Mouse (Mus musculus): ENCODE measurements around the gene Evi5. TPM values are rescaled to one million over a fixed set of nuclear protein-coding genes. Genes with fewer than 3 reads are reported as not detected.

Gene Evi5
- 4.2 TPM for polyA plus RNA-seq (2017; shearing (Covaris generic))

DNA sequence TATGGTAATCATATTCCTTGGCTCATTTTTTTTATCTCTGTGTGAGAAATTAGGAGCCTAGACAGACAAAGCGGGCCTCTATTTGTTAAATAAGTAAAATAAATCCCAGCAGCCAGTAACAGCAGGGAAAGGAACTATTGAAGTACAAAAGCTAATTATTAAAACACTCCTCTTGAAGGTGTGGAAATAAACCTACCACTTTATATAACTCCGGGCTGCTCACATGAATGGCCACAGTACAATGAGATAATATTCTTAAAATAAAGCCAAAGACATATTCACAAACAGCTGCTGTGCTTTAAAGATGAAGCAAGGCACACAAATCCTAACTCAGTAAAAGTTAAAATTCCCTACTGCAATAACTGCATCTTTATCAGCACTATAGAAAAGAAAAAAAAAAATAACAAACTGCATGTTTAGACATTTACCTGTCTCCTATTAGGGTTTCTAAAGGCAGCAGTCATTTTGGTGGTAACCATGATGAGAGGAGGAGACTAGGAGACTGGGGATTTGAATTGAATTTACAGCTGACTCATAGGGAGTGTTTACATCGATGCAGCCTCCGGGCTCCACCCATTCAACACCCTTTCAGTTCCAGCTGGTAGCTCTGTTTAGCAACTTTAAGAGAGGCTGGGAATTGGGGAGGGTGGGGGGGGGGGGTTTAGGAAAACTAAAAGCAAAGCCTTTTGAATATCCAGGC, at the start of gene Evi5:
Evi5 (minus strand) TSS at position 547 of the 700 bp plus-strand sequence.

DNA sequence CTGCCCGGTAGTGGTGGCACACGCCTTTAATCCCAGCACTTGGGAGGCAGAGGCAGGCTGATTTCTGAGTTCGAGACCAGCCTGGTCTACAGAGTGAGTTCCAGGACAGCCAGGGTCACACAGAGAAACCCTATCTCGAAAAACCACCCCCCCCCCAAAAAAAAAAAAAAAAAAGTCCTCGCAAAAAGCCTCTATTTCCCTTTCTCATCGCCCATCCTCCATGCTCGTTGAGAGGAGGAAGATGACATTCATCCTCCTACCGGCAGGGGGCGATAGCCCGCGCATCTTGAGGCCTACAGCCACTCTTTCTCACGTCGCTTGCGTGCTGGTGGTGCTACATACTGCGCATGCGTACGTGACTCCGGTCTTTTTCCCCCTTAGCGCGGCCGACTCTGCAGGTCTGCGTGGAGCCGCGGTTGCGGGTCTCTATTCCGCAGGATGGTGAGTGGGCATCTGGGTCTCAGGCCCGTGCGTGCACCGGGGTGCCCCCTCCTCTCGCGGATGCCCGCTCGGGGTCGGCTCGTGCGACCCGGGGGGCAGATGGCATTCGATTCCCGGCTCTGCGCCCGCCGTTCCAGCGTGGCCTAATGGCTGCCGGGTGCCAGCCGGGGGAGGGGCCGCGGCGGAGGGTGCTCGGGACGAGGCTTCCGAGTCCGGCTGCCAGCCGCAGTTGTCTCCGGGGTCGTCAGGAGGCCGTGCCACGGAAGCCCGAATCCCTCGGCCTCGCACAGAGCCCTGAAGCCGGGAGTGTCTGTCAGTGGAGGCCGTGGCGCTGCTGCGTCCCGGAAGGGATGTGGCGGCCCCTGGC, 25.5 kb upstream of the Evi5 start, which contains the start of gene Rpl5:
Rpl5 (plus strand) TSS at position 297 of the 808 bp plus-strand sequence.

DNA sequence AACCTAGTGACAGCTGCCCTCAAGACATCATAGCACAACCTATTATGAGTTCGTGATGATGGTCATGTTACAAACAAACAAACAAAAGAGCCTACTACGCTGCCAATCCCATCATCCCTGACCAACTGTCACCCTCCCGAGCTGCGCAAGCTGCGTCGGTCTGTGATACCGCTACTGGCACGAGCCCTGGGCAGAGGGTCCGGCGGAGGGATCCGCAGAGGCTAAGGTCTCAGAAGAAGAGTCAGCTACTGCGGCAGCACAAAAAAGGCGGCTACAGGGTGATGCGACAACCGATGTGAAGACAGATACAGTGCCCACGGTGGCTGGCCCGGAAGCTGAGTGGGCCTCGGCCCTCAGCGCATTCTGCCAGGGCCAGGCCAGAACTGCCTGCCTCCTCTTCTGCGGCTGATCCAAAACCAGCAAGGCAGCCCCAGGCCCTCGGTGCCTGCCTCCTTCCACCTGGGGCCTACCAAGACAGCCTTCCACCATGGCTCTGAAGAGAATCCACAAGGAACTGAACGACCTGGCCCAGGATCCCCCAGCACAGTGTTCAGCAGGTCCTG, 44.8 kb downstream of the Evi5 start, which contains the start of gene Ube2d2b:
Ube2d2b (plus strand) TSS at position 102 of the 563 bp plus-strand sequence.

DNA sequence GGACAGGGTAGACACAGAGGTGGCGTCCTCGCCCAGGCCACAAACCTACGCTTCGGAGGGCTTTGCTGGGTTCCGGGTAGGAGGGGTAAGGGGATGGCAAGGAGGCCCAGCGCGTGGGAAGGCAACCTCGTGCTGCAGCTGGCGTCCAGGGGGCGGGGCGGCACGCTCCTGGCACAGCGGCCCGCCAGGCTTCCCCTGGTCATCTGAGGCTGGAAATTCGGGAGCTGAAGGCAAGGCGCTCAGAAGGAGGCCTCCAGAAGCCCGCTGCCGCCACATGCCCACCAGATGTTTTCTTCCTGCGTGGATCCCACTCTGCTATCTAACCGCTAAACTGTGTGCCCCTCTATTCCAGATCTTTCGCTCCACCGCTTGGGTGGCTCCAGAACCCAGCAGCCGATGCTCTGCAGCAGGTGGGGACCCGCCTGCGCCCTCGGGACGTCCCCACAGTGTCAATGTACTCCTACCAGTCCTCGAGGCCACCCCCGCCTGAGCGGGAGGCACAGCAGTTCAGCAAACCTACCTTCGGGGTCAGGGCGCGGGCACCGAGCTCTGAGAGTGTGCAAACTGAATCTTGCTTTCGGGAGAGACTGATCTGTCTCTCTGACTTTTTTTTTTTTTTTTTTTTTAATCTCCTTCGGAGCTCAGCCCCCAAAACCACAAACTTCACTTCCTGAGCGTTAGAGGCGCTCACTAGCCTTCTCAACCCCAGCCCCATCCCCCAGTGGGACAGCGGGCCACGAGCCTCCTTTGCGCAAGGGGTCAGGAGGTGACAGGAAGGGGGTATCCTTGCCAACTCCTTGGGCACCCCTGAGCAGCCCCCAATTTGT, 149.3 kb downstream of the Evi5 start, which contains the start of gene Gfi1:
Gfi1 (minus strand) TSS at position 602 of the 827 bp plus-strand sequence.

Other genes starting within 250 kb of the Evi5 start
- 45.5 TPM for gene Gfi1, start 149.1 kb downstream of the Evi5 start, polyA plus RNA-seq (2017; shearing (Covaris generic))
- not detected for gene Ube2d2b, start 45.0 kb downstream of the Evi5 start, polyA plus RNA-seq (2017; shearing (Covaris generic))
- 29.8 TPM for gene Rpl5, start 25.4 kb upstream of the Evi5 start, polyA plus RNA-seq (2017; shearing (Covaris generic))
- 78.2 TPM for gene Fam69a, start 112.0 kb upstream of the Evi5 start, polyA plus RNA-seq (2017; shearing (Covaris generic))
- gene Mtf2, start 190.6 kb upstream of the Evi5 start, polyA plus RNA-seq (2017; shearing (Covaris generic)): 88.2 TPM

Data from CD4-positive, CD25-positive, alpha-beta regulatory T cell (primary cell).